Mouse (Mus musculus) left cerebral cortex, adult 18-20 months (tissue): ENCODE measurements around the gene Prkcd. TPM values are rescaled to one million over a fixed set of nuclear protein-coding genes. Genes with fewer than 3 reads are reported as not detected.
A peak's percentile ranks its signal among the peaks of the same experiment; 100 is the strongest.

ENCODE experiments used
- DNase-seq, 2 experiments: peaks; one replicate each; pipeline ENCODE4 v3.0.0; 2021 to 2022; ENCODE audit warnings: low spot score in 2 of 2, mixed read lengths in 1 of 2
- total RNA-seq, 2 experiments: library from RNA; stranded (reverse); gene quantifications; 2 replicates each; pipeline ENCODE4 v1.2.3; 2021

The Prkcd gene
- total RNA-seq, 2 experiments from 2014 or later, result 11.4 to 12.7 TPM

DNA sequence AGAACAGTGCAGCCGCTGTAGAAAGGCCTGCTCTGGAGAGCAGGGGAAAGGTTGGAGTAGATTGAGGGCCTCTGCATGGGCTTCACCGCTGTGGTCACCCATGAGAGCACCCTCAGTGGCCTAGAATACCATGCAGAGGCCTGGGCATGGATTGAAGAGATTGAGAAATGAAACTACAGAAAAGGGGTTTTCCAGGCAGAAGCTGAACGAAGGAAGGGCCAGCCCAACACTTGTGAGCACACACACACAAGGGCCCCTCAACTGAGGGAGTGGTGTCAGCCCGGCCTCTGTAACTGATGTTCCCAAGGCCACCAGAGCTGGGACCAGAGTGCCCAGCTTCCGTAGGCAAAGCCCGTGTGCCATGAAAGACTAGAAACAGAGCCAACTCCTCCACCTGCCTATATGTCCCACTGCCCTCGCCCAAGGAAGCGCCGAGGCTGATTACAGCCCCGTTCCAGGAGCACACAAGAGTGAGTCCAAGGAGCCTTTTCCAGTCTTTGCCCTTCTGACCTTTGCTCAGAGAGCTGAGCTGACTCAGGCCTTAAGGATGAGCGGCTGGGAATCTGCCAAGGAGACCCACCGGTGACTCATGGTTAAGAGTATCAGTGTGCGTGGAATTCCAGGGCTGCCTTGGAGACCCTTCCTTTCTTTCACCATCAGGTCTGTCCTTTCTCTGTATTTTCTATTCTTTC lies 9.4 kb upstream of the Prkcd start:
- no peak for DNase-seq

DNA sequence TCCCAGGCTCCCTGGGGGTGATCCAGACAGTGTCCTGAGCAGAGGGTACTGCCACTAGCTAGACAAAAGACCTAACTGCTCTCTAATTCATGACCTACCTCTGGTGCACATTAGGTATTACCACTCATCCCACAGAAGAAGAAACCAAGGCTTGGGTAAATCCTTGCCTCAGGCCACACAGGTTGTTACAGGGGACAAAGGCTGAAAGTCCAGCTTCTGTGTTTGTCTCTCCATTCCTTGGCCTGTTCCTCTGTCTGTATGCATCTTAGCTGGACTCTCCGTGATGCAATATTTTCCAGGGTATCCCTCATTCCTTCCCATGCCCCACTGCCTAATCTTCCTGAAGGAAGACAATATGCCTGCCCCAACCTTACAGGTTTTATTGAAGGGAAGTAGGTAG lies 8.4 kb upstream of the Prkcd start:
- no peak for DNase-seq

DNA sequence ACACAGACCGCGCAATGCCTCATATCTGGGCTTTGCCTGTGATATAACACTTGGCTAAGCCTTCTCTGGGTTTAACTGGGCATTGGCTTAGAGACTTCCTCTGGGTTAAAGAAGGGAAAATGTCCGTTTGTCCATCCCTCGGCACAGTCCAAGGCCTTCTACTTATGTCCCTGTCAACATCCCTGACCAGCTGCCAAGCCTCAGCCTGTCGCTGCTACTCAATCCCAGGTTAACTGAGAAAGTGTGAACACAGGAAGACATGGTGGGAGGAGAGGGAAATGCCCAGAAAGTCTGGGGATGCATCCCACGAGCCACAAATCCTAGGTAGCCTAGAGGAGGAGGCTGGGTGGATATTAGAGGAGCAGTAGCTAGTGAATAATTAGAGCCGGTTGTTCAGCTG lies 7.7 kb upstream of the Prkcd start:
- no peak for DNase-seq

DNA sequence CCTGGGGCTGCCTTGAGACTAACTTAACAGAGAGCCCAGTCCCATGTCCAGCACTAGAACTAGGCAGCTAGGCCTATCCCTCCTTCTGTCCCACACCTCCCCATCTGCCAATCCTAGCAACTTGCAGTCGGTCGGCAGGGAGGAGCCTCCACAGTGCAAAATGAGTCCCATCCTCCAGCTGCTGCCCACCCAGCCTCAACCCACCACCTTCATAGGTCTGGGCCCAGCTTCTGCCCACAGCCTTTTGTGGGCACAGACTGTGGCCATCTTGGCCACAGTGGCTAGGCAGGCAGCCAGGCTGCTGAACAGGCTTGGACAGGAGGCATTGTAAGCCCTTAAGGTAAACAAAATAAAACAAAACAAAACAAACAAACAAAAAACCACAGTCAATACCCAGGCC lies 5.8 kb upstream of the Prkcd start:
- DNase-seq, result no peak

DNA sequence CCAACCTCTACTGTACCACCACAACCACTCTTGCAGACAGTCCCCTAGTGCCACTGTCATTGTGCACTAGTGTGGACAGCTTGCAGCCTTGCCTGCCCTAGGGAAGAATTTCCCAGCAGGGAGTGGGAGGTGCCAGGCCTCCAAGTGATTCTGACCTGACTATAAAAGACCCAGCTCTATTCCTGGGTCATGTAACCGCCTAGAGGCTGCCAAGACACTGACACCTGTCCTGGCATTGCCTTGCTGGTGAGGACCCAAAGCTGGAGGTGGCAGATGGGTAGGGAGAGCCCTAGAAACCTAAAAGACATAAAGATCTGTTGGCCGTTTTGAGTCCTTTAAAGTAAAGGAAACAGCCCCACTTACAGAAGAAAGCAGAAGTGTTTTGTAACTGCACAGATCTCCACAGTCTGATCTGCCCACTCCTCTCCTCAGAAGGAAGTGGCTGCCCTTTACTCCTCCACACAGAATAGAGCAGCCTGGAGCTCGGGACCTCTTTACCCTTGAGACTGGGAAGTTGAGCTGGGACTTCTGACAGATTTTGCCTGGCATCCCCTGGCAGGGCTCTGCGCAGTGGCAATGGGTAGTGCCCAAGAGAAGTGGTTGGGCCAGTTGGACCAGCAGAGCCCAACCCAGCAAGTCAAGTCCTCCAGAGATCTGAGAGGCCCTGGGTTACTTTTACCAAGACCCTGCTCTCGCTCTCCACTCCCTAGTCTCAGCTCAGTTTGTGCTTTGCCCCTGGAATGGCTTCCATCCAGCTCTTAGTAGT lies 5.0 kb upstream of the Prkcd start:
- DNase-seq, result peak in 1 of 2 experiments; percentile 23

DNA sequence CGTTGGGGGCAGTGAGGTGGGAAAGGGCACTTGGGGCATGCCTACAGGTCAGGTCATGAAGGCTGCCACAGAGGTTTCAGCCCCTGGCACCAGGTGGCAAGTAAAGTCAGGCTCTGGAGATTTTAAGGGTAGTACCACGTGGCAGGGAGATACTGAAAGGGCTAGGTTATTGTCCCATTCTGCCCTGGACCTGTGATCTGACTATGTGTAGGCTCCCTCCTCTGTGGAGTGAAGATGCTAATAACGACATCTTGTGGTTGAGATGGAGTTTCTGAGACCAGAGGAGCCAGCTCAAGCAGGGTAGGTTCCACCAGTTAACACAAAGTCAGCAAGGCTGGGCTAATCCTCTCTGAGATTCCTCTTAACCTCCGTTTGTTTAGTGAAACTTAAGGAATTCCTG lies 3.8 kb upstream of the Prkcd start:
- no peak for DNase-seq

DNA sequence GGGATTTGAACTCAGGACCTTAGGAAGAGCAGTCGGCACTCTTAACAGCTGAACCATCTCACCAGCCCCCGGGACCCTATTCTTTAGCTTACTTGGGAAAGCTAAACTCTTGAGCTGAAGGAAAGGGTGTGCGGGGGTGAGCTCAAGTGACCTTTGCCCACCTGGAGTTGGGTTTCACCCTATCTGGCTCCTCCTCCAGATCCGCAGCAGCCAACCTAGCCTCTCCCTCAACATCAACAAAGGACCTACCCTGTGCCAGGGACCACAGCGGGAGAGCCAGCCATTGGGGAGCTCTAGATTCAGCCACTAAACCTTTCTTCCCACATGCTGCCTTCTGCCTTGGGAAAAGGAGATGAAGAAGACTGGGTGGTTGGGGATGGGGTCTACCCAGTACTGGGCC lies 2.2 kb upstream of the Prkcd start:
- no peak for DNase-seq

DNA sequence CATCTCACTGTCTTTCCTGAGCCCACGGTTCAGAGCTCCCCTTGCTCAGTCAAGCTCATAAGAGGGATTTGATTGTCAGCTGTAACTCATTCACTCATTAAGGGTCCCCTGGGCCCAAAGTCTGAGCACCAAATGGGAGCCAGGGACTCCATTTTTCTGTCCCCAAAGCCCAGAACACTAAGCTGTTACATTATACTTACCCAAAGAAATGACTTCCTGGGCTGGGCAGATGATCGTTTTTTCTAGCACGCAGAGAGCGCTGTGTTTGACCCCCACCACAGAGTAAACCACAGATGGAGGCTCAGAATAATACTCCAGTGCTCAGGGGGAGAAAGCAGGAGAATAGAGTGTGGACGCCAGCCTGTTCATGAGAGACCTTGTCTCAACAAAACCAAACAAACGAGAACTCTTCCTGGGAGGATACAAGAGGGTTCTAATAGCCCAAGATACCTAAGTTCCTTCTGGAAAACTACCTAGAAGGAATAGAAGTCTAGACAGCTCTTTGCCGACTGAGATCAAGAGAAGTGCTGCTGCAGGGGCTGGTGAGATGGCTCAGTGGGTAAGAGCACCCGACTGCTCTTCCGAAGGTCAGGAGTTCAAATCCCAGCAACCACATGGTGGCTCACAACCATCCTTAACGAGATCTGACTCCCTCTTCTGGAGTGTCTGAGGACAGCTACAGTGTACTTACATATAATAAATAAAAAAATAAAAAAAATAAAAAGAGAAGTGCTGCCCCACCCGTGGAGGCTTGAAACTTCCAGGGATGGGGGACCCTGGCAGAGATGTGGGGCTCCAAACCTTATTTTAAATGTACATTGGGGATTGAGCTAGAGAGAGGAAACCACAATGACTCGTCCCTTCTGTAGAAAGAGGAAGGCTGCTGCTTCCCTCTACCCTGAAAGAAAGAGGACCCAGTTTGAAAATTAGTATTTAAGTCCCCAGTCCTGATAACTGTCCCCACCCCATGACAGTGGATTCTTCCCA lies 1.0 kb upstream of the Prkcd start:
- DNase-seq, result no peak

DNA sequence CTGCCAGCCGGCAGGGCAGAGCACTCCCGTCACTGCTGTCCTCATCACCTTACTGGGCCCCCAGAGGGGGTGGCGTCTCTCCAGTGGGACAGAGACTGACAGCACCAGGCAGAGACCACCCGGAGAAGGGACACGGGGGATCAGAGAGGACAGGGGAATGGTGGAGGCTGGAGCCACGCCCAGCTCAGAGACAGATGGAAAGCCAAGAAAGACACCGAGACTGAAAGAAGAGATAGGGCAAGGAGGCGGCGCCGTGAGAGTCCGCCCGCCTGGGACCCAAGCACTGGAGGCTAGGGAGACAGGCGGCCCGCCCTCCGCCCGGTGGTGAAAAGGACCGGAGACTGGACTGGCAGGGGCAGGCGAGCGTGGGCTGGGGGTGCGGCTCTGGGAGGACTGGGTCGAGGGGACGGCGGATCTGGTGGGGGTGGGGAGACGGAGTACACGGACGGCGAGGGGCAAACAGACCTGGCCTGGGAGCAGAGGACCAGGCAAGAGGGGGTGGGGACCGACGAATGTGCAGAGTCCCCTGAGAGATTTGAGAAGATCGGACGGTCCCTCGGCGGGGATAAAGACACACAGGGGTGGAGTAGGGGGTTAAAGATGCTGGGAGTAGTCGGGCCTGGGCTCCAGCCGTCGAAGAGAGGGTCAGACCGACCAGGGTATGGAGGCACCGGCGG lies 741 bp downstream of the Prkcd start:
- DNase-seq, result peak in 1 of 2 experiments; percentile 7

DNA sequence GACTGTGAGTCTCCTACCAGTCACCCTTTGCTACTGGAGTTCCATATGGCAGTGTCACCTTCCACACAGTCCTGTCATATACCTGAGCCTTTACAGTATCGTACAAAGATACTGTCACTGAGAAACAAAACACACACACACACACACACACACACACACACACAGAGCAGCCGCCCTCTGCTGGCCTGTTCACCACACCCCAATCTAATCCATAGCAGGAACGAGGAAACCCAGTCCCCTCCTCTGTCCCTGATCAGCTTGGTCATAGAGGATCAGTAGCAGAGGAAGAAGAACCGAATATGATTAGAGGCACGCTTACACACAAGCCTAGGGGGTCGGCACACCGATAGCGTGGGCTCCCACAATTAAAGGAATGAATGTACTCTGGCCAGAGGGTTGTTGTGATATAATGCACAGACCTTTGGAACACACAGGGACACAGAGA lies 1.7 kb downstream of the Prkcd start:
- no peak for DNase-seq

DNA sequence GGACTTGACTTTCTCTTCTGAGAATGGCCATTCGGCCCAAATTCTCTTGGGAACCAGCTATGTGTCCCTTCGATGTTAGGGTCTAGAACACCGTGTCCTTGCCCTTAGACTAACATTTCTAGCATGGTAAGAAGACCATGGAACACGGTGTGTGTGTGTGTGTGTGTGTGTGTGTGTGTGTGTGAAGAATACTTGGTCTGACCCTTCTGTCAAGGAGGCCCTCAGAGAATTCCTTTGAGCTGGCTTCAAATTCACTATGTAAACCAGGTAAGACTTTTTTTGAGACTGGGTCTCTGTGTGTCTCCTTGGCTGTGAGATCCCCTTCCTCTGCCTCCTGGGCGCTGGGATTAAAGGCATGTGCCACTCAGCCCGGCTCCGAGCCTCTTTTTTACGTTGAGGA lies 3.5 kb downstream of the Prkcd start:
- no peak for DNase-seq

DNA sequence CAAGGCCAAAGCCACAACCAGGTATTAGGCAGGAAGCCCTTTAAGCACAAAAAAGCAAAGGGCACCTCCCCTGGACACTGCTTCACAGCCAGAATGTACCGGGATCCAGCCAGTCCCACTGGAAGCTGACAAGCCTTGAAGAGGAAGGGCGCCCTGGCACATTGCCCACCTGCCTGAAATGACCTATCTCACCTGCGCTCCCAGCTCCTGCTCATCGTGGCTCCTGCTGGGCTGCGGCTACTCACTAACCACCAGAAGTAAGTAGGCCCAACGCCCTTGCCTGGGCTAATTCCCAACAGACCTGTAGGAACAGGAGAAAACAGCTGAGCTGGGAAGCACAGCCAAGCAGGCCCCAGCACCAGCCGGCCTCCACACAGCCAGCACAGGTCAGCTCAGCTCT lies 3.9 kb downstream of the Prkcd start:
- DNase-seq, result no peak

DNA sequence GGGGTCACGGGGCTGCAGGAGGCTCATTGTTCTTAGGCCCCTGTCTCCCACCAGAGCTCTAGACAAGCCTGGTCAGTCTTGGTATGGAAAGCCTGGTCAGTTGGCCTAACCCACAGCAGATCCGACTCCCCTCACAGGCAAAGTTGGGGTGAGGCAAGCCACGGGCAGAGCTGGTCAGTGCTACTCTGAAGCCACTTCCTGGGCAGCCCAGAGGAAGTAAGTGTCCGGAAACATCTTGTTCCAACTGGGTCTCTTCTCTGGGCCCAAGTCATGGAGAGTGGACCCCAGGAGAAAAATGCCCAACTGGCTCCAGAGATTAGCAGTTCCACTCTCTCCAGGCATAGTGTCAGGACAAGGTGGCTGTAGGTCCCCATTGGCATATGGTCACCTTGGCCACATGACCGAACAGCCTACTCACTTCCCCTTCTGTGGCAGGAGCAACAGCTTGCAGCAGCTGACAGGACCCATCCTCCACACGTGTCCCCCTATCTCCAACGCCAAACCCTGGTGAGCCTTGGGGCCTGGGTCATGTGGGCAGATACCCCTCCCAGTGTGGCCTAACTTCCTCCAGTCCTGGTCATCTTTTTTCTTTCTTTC lies 5.9 kb downstream of the Prkcd start:
- DNase-seq, result no peak

DNA sequence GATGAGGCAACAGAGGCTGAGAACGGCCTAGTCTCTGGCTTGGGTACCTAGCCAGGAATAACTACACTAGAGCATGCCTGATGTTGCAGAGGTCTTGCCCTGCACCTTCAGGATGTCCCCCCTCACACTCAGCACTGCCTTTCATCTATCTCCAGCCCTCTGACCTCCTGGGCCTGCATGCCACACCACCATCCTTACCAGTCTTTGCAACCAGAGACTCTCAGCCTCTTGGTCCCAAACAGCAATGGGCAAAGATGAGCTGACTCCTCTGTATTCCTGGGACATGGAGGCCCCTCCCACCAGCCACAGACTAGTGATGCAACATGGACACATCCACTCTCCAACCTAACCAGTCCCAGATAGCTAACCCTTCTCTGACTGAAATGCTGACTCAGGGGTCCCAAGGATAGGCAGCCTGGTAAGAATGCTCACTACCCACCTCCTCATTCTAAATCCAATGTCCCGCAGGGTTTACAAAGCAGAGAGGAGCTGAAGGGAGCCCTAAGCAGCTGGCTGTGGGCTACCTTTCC lies 7.2 kb downstream of the Prkcd start:
- DNase-seq, result no peak

DNA sequence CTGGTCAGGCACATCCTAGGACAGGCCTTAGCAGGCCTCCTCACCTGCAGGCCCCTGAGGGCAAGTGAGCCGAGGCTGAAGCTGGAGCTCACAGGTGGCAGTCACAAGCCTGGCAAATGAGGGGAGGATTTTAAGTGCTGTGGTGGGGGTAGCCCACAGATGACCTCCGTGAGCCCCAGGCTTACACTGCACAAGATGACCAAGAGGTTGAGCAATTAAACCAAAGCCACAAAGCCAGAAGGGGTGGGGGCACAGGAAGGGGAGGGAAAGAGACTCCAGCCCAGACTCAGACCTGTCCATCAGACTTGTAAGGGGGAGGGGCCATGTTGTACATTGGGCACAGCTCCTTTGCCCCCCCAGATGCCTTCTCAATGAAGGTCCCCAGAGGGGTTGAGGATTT lies 9.3 kb downstream of the Prkcd start:
- no peak for DNase-seq

DNA sequence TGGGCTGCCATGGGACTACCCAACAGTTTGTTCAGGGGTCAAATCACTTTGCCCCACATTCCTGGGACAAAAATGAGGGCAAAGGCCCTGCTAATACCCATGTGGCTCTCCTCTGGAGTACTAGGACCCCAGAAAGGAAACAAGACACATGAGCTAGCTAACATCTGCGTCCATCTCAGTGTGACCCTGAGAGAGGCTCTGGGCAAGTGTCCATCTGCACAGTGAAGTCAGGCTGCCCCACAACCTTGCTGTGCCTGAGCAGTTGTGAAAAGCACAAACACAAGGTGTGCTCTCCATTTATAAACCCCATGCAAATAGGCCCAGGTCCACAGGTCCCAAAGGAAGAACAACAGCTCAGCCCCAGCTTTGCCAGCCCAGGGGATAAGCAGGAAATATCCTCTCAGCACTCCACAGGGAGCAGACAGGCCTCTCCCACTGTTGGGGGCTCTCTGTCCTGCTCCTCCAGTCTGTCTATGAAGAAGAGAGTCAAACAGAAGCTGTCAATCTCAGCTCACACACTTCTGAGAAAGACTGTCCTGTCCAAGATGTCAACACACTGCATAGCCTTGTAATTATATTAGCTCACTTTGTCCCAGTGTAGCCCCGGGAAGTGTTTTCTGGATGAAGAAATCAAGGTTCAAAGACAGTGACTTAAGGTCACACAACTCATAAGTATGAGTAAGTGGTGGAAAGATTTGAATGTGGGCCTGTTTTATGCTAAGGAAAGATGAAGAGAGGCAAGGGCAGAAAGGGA lies 12.9 kb downstream of the Prkcd start:
- DNase-seq, result no peak

DNA sequence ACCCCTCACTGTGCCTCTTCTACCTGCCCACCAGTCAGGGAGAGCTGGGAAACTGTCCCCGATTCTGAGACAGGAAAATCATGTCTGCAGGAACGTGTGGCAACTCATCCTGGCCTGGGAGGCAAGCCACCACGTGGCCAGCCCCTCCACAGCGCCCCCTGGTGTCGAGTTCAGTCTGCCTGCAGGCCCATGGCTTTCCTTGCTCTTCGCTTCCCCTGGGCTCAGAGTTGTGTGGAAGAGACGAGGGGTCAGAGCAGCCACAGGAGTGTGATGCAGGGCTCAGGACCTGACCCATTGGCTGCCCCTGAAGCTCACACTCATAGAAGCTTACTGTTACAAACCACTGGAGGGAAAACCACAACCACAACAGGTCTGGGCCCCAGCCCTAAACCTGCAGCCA lies 13.5 kb downstream of the Prkcd start:
- peak; percentile 53 to 81 for DNase-seq

DNA sequence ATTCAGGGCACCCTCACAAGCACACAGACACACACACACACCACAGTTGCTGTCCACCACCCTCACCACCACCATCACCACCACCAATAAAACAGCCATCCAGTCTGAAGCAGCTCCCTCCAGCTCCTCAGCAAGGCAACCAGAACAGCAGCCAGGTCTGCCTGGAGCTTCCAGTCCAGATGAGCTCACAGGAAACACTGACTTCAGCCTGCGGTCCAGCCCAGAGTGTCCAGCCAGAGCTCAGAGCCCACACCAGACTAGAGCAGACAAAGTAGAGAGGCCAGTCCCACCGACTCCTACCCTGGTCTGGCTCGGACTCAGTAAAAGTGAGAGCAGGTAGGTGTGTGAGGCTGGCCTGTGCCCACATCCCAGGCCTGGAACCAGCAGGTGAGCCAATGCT lies 15.1 kb downstream of the Prkcd start:
- DNase-seq, result no peak

DNA sequence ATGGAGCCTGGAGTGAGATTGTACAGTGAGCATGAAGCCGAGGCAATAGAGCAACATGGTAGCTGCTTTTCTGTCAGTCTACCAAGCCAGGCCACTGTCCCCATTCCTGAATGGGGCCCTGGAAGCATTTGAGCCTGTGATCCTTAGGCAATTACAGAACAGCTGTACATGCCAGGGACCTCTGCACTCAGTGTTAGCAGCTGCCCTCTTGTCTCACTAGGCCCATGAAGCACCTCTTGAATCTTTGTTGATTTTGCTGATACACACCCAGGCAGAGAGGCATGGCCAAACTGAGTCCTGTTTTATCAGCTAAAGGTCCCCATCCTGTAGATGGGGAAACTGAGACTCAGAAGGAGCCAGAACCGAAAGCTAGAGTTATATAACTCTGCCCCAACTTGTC lies 15.7 kb downstream of the Prkcd start:
- no peak for DNase-seq

DNA sequence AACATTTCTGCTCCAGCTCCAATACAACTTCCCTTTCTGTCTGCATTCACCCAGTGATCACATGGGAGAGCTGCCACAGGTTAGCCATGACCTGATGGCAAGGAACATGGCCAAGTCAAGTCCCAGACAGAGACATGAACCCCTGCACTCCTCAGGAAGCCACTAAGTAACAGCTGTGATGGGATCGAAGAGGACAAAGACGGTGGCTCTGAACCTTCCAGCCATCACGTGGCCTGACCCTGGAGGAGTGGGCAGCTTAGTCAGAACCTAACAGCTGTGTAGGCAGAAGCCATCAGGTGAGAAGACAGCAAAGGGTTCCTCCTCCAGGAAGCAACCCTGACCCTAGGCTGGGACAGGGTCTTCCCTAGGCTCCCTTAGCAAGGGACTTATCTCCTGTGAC lies 16.5 kb downstream of the Prkcd start:
- no peak for DNase-seq
